Mouse (Mus musculus) cerebellum, adult 2 months (tissue): ENCODE results near the gene Gm45808.

Experiments
- CTCF ChIP-seq: fragments of 200-500 bp; IDR thresholded peaks from 2 replicates; pipeline ENCODE4 v1.5.1; 2011; ENCODE audit warnings: low read depth, mild to moderate bottlenecking, control low read depth, low read length, moderate library complexity, borderline replicate concordance; ENCODE audit not compliant: insufficient read depth
- POLR2A ChIP-seq: fragments of 200-500 bp; IDR thresholded peaks from 2 replicates; pipeline ENCODE4 v1.6.1; 2011; ENCODE audit warnings: low read length, control low read depth, borderline replicate concordance; ENCODE audit not compliant: insufficient read depth

DNA sequence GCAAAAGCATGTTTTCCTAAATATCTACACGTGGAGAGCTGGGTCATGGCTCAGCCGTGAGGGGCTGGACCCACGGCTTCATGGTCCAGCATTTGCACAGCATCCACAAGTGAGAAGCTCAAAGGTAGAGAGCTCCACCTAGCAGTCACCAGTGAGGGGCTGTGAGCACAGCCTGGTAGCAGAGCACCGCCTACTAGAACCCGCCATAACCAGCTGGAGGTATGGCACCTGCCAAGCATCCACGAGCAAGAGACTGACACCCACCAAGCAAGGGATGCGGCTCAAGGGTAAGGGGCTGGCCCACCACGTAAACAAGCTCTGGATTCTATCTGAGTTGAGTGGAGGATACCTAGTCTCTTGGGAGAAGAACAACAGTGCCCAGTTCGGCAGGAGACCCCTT lies 21.1 kb downstream of the Gm45808 start:
- TF ChIP-seq CTCF = no peak
- no peak for TF ChIP-seq POLR2A
